Mouse (Mus musculus): ENCODE measurements at regions not wholly inside any gene's neighbourhood (a gene's known extent, or its start where the extent isn't known, plus 50 kb on each side); places are given as distances from the start of the nearest gene placed in this dataset.

DNA sequence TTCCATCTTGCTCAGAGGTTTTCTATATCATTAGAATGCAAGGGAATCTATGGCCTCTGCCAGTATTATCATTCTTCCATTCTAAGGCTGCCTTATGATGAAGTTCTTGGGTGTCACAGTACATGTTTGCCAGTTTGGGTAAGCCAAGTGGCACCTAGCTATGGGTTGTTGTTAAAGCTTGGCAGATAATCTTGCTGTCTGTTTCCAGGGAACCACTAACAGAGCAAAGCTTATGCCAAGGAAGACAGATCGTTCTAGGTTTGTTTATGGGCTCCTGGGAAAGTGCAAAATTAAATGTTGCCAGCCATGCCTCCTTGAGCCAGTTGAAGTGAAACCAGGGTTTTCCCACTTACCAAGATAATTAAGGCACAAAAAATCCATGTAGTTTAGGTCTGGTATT, 292.9 kb upstream of the Cobl start:
- no peak for DNase-seq
- intact Hi-C loops (cut with DNase I), result no loop called here

DNA sequence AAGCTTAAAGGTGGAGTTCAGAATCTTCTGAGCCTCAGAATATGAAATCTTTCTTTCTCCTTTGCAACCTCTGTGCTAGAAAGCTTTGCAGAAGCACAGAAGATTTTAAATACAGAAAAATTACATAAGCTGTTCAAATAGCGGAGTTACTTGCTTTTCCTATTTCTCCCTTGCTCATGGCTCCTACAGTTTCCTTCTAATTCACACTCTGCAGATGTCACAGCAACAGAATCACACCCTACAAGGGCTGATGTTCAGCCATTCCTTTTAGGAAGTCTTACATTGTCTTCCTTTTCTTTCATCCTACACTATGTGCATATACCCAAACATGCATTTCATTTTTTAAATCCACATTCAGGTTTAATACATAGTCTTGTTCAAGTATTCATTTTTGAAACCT, 285.3 kb upstream of the Cobl start:
- no peak for DNase-seq
- intact Hi-C loops (cut with DNase I), result no loop called here

DNA sequence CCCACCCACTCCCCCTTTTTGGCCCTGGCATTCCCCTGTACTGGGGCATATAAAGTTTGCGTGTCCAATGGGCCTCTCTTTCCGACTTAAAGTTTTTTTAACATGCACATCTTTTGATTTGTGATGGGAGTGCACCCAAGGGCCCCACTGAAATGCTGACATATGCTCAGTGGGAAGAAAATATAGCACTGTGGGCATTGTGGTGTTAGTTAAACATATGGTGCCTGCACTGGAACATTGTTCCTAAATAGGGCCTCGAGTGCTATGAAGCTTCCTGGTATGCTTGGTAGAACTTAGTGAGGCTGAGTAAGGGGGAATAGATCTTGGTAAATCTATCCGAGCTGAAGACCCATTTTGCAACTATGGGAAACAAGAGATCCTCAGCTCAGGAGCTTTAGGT, 284.5 kb upstream of the Cobl start:
- intact Hi-C loops (cut with DNase I), result no loop called here
- no peak for DNase-seq

DNA sequence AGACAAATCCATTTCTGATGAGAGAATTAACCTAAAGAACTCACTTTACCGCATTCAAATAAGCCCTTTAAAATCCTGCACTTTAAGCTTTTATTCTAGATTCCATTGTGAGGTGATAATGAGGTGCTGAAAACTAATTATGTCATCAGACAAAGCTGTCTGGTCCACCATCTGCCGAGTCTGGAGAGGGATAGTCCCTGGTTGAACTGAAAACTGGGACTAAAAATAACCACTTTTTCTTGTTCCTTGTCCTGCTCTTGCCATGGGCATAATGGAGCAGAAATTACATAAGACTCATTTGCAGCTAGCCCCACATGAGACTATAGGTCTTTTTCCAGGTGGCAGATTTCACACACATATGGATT, 277.4 kb upstream of the Cobl start:
- no peak for DNase-seq
- intact Hi-C loops (cut with DNase I), result no loop called here

DNA sequence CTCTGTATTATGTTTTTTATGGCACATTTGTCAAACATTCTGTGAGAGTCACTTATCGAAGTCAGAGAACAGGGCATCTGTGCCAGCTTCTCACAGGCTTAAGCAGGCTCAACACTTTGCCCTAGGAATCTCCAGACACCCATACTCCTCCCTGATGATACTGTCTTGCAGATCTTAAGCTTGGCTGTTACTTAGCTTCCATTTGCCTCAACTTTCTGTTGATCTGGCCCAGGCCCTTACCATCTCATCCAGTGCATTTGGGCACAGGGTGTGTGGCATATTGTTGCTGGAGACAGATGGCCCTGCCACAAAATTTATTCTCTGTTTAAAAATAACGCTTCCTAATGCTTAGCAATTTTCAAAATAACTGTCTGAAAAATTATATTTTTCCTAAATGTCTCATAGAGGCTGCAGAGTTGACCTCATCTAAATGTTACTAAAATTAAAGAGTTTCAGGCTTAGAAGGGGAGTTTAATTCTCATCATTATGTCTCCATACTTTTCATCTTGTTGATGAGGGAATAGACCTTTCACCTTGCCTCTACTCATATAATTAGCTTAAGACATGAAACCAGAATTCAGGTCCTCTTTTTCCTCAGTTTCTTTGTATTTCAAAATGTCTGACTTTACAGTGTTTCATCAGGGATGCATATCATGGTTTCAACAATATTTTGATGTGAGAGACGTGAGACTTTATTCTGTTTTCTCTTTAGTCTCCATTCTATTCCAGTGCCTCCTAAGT, 276.8 kb upstream of the Cobl start:
- no peak for DNase-seq
- intact Hi-C loops (cut with DNase I), result no loop called here

DNA sequence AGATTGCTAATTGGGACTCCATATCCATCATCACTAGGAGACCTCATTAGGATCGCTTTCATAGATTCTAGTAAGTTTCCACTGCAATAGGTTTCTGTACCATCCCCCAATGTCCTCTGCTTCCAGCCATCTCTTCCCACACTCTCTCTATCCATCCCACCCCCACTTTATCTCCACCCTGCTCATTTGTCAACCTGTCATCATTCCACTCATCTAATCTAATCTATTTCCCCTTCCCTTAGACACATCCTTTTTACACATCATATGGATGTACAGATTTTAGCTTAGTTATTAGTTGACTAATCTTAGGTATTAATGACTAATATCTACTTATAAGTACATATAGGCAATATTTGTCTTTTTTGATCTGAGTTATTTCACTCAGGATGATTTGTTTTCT, 269.5 kb upstream of the Cobl start:
- intact Hi-C loops (cut with DNase I), result no loop called here
- no peak for DNase-seq

DNA sequence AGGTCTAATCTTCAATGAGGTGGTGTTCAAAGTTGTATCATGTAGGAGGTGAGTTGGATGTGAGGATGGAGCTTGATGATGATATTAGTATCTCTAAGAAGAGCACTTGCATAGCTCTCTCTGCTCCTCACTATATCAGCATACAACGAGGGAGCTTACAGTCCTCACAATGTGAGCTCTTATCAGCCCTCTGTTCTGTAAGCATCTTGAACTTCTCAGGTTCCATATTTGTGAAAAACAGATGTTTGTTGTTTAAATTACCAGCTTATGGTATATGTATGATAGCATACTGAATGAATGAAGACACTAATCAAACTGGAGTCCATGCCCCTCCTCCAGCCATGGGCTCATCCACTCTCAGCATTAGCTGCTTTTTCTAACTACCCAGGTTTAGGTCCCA, 262.5 kb upstream of the Cobl start:
- intact Hi-C loops (cut with DNase I), result no loop called here
- DNase-seq, result no peak

DNA sequence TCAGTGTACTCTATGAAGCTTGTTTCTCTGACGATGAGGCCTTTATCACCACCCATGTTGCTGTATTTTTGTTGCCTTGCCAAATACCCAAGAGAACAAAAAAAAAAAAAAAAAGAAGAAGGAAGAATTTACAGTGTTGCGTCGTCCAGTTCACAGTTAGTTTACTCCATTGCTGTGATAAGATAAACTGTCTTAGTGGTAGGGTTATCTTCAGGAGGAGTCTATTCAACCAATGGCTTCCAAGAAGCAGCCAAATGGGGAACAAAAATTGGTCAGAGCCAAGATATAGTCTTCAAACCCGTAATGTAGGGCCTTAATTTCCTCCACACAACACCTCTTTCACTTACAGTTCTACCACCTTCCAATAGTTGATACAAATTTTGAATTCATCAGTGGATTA, 261.7 kb upstream of the Cobl start:
- intact Hi-C loops (cut with DNase I), result no loop called here

DNA sequence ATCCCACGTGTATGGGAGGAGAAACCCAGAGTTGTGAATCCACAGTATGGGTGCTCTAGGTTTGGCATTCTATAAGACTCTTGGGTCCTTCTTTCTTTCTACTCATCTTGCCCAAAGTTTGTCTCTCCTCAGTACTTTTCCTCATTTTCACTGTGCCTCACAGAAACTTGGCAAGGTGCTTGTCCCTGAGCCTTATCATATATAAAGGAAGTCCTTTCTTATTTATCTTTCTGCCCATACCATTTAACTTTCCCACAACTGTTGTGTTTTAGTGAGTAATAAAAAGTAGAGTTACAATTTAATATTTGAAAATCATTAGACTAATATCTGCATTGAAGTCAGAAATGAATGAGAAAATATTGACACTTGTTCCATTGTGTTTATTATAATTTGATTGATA, 257.6 kb upstream of the Cobl start:
- no peak for DNase-seq
- intact Hi-C loops (cut with DNase I), result no loop called here

More for the DNA sequence above, 261.7 kb upstream of the Cobl start:
- DNase-seq, result no peak

DNA sequence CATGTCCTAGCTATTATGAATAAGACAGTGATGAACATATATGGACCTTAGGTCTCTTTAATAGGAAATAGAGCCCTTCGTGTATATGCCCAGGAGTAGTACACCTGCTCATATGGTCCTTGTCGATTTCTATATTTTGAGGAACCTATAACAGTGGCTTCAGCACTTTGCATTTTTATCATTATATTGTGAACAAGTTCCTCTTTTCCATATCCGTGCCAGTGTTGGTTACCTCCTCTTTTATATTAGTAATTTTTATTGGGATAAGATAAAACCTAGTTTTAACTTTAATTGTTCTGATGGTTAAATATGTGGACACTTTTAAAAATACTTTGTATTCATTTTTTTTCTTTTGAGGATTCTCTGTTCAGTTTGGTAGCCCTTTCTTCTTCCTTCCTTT, 255.4 kb upstream of the Cobl start:
- intact Hi-C loops (cut with DNase I), result no loop called here
- DNase-seq, result no peak

DNA sequence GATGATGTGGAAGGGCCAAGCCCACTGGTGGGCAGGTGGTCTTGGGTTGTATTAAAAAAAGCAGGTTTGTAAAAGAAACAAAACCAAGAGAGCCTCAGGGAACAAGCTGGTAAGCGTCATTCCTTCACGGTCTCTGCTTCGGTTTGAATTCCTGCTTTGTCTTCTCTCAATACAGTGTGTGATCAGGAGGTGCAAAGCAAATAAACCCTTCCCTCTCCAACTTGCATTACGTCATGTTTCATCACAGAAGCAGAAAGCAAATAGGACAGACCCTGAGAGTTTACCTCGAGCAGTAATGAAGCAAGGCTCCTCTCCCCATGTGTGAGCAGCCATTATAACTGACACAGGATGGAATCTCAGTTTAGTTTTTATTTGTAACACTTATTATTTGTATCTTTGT, 231.6 kb upstream of the Cobl start:
- intact Hi-C loops (cut with DNase I), result no loop called here
- DNase-seq, result no peak

DNA sequence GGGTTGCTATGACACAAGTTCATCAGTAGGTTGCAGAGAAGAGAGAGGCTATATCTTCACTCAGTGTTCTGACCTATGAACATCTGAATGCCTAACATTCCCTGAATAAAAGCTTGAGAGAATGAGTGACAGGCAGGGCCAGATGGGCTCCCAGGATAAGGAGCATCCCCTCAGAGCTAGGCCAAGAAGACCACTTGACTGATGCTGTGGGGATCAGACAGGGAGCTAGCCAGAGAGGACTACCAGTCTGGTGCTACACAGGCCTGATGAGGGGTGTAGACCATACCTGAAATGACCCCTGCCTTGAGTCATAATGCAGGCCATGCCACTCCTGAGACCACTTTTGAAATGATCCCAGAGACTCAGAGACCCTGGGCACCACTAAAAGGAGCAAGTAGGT, 228.1 kb upstream of the Cobl start:
- intact Hi-C loops (cut with DNase I), result no loop called here
- no peak for DNase-seq

DNA sequence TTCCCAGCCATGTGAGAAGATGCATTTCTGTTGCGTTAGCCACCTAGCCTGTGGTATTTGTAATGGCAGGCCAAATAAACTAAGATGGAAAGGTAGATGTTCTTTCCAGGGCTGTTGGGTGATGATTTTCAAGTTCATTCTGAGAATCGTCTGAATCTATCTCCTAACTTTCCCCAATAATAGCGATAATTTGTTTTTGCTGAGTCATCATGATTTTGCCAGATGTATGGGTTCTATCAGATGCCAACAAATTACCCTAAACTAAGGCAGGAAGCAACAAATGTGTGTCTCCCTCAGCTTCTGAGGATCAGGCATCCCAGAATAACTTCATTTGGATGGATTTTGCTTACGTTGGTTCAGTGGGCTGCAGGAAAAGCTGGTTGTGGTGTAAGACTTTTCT, 222.0 kb upstream of the Cobl start:
- intact Hi-C loops (cut with DNase I), result no loop called here
- DNase-seq, result no peak

DNA sequence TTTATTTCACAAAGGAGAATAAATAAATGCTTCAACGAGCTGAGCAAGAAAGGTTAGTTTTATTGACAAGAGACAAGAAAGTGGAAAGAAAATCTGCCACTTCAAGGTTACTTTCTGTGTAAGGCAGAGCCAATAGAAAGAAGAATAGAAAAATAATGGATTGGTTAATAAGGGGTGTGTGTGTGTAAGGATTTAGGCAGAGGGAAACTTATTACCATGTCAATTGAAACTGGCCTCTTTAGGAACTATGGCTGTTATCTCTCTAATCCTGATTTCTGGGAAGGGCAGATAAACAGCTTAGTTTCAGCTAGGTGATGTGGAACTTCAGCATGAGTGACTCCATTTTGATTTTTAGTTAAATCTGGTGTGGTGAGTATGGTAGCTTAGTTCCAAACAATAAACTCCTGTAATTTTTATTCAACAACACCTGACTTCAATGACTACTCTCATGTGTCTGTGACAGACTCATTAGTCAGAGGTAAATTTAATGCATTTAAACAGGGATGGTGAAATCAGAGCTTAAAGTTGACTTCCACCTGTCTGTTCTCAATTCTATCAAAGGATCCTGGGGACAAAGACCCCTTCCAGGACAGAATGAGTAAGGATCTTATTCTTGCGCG, 197.2 kb upstream of the Cobl start:
- intact Hi-C loops (cut with DNase I), result no loop called here
- no peak for DNase-seq

DNA sequence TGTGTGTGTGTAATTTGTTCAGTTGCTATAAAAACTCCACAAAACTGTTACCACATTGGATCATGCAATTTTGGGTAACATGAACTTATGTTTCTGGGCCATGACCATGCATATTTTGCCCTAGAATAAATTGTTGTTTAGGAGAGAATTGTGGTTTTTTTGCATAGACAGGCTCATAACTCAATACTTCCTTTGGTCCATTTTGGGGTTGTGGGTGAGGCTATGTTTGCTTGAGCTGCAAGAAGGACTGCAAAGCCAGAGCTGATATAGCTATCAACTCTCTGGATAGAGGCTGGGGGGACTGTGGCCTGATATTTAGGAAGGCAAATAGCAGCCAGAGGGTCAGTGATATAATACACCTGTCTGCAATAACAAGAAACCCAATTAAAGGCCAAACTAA, 194.1 kb upstream of the Cobl start:
- intact Hi-C loops (cut with DNase I), result no loop called here
- DNase-seq, result no peak

DNA sequence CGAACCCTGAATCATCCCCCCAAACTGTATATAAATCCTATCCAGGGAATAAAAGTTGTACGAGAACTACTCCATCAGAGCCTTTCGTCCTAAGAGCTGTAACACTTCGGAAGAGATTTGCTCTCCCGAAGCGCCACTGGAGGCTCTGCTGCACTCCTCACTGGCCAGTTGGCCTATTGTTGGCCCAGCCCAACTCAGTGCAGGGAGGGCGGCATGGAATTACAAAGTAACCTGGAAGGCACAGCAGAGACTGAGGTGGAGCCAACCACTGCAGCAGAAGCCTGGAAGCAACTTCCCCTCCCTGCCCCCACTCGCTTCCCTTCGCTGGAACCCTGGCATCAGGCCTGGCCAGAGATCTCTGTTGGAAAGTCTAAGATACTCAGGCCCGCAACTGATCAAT, 191.7 kb upstream of the Cobl start:
- intact Hi-C loops (cut with DNase I), result no loop called here
- peak in 1 of 2 experiments; percentile 3 for DNase-seq

Measured in gastrocnemius, postnatal 36 days (tissue).